Mouse (Mus musculus) MEL-GATA-1-ER (cell line): Measurements from ENCODE around the gene P2ry6.

ENCODE experiments used
- DNase-seq: peaks from one replicate; pipeline ENCODE4 v3.0.0-alpha.2; 2012; ENCODE audit warnings: low read depth; ENCODE audit errors: extremely low read depth

The P2ry6 gene

GRCm38 (mm10) chr7:100974135-100974903 lies at the start of gene P2ry6:
Gene P2ry6 (minus strand): TSS chr7:100974649.
- DNase-seq, result no peak

GRCm38 (mm10) chr7:101017492-101017891 lies 43.0 kb upstream of the P2ry6 start:
- no peak for DNase-seq

GRCm38 (mm10) chr7:101017021-101017461 lies 42.6 kb upstream of the P2ry6 start:
- no peak for DNase-seq

- DNase-seq, result no peak
These were observed 40.5 kb upstream of the P2ry6 start for GRCm38 (mm10) chr7:101014985-101015384.

- no peak for DNase-seq
These were observed 39.6 kb upstream of the P2ry6 start for GRCm38 (mm10) chr7:101014041-101014440.

- no peak for DNase-seq
These were observed 38.1 kb upstream of the P2ry6 start, which contains the start of gene P2ry2 for GRCm38 (mm10) chr7:101012541-101012940. Gene P2ry2 (minus strand): TSS chr7:101012866.

GRCm38 (mm10) chr7:101011681-101012367 lies 37.4 kb upstream of the P2ry6 start:
- no peak for DNase-seq

GRCm38 (mm10) chr7:101010741-101011140 lies 36.3 kb upstream of the P2ry6 start:
- no peak for DNase-seq

GRCm38 (mm10) chr7:101006201-101006600 lies 31.8 kb upstream of the P2ry6 start:
- DNase-seq, result no peak

- no peak for DNase-seq
These were observed 30.7 kb upstream of the P2ry6 start for GRCm38 (mm10) chr7:101005119-101005518.

- no peak for DNase-seq
These were observed 29.2 kb upstream of the P2ry6 start for GRCm38 (mm10) chr7:101003442-101004326.

GRCm38 (mm10) chr7:101002274-101002673 lies 27.8 kb upstream of the P2ry6 start:
- no peak for DNase-seq

- DNase-seq, result no peak
These were observed 25.2 kb upstream of the P2ry6 start for GRCm38 (mm10) chr7:100999623-101000022.

- DNase-seq, result no peak
These were observed 24.1 kb upstream of the P2ry6 start for GRCm38 (mm10) chr7:100998578-100998960.

- DNase-seq, result no peak
These were observed 23.6 kb upstream of the P2ry6 start for GRCm38 (mm10) chr7:100997951-100998577.

GRCm38 (mm10) chr7:100997215-100997614 lies 22.8 kb upstream of the P2ry6 start:
- no peak for DNase-seq

GRCm38 (mm10) chr7:100995951-100996350 lies 21.5 kb upstream of the P2ry6 start:
- DNase-seq, result no peak

- DNase-seq, result no peak
These were observed 20.9 kb upstream of the P2ry6 start for GRCm38 (mm10) chr7:100995260-100995864.

GRCm38 (mm10) chr7:100993166-100993565 lies 18.7 kb upstream of the P2ry6 start:
- no peak for DNase-seq

GRCm38 (mm10) chr7:100991972-100992371 lies 17.5 kb upstream of the P2ry6 start:
- DNase-seq, result no peak
